Mouse (Mus musculus) megakaryocyte, embryonic 14.5 days (primary cell): ENCODE data around the gene 2010109A12Rik.

Experiments used
- FLI1 ChIP-seq: IDR thresholded peaks from 2 replicates; pipeline ENCODE4 v1.6.1; 2012; ENCODE audit warnings: low read length, inconsistent platforms, mixed read lengths
- GATA1 ChIP-seq: IDR thresholded peaks from 3 replicates; pipeline ENCODE4 v1.6.1; 2012; ENCODE audit warnings: mixed read lengths, low read length, inconsistent platforms, borderline replicate concordance

- no peak for TF ChIP-seq GATA1
- TF ChIP-seq FLI1, result no peak
These were observed 49.5 kb downstream of the 2010109A12Rik start for GRCm38 (mm10) chr5:93255759-93256265.
